ENCODE assay signal across 16 mouse cellular contexts in the genomic region with DNA sequence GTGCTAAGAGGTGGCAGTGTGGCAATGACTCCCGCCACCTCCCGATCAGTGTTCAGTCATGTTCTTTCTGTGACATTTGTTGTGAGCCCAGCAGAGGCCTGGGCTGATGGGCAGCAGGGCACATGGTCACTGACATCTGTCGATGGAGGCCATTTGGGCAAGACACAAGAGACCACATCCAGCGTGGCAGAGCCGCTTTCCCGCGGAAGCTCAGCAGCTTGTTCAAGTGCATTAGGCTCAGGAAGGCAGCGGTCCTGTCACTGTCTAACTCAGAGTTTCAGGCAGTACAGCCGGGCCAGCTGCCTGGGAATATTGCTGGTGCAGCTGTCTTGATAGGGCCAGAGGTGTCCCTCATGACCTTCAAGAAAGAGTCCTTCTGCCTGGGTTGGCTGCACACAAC. TPM values are rescaled to one million over a fixed set of nuclear protein-coding genes. Genes with fewer than 3 reads are reported as not detected.
"Had no signal": no experiment of that assay in that cellular context is flagged by ENCODE, and none has a peak within 500 bp of the region (broad histone marks: within the 10 kb centered on the region; RNA-seq: fewer than 3 reads in every experiment).

No protein-coding gene starts in this region.

- H3K27ac ChIP-seq: liver, embryonic 15.5 days; macrophage; midbrain, embryonic 12.5 days; neural tube, embryonic 13.5 days; stomach, postnatal 0 days had no signal

- H3K36me3 ChIP-seq: liver, embryonic 15.5 days; midbrain, embryonic 12.5 days; neural tube, embryonic 13.5 days had no signal

- H3K4me3 ChIP-seq: liver, embryonic 15.5 days; megakaryocyte, embryonic 14.5 days; midbrain, embryonic 12.5 days; neural tube, embryonic 13.5 days had no signal

- H3K4me2 ChIP-seq: liver, embryonic 11.5 days; liver, embryonic 15.5 days; lung, embryonic 14.5 days; midbrain, embryonic 12.5 days; neural tube, embryonic 13.5 days had no signal

- DNase-seq: kidney, adult 8-10 months; kidney, postnatal 25 days; lung, embryonic 14.5 days; lung, postnatal 14 days; thymus, postnatal 4 days had no signal

- H3K9me3 ChIP-seq: liver, embryonic 15.5 days; megakaryocyte, embryonic 14.5 days; midbrain, embryonic 12.5 days; neural tube, embryonic 13.5 days had no signal

- H3K4me1 ChIP-seq: liver, embryonic 15.5 days; megakaryocyte, embryonic 14.5 days had no signal

- ATAC-seq: intestine, postnatal 0 days had no signal

- H3K27me3 ChIP-seq: liver, embryonic 15.5 days had no signal

- H3K9ac ChIP-seq: liver, embryonic 15.5 days; lung, embryonic 14.5 days; midbrain, embryonic 12.5 days; neural tube, embryonic 13.5 days had no signal

RNA-seq across cellular contexts. Expression of a gene that starts 38.1 kb away (rescaled TPM):
- total RNA-seq: layer of hippocampus, postnatal 25 days; left cerebral cortex, postnatal 36 days had no signal
- polyA plus RNA-seq: intestine, postnatal 0 days; kidney, embryonic 16.5 days; liver, embryonic 11.5 days; liver, embryonic 15.5 days; lung, embryonic 14.5 days; macrophage; stomach, postnatal 0 days had no signal
